In genomic region chr7:119454192-119454591, GRCm38 (mm10) we compare ENCODE assay signal across 32 mouse cellular contexts. TPM values are rescaled to one million over a fixed set of nuclear protein-coding genes. Genes with fewer than 3 reads are reported as not detected.
DNase-seq lines count a peak whose midpoint lies in the region; ATAC-seq and TF ChIP-seq lines count a peak whose summit lies in the region.
"Had no signal": no experiment of that assay in that cellular context is flagged by ENCODE, and none has a peak within 500 bp of the region (broad histone marks: within the 10 kb centered on the region; RNA-seq: fewer than 3 reads in every experiment).

No protein-coding gene starts in this region.

- DNase-seq in heart, adult 11 months: peak; percentile 56
- DNase-seq in heart, postnatal 36 days: no peak
- peak; percentile 55 for DNase-seq in kidney, adult 9 months
- peak; percentile 20 for DNase-seq in liver, adult 2 months (ENCODE audit: extremely low read depth, low read depth, low spot score)
- no peak for DNase-seq in liver
- DNase-seq in kidney, postnatal 4 days: peak; percentile 11 to 22
- no peak for DNase-seq in heart, embryonic 10.5 days (ENCODE audit: low spot score)
- DNase-seq: adrenal gland, postnatal 10 days; adrenal gland, postnatal 36 days; cerebellum, adult 18-20 months; cerebellum, adult 9-10 months; cerebellum, postnatal 14 days; gastrocnemius, postnatal 10 days; gastrocnemius, postnatal 36 days; heart, postnatal 14 days had no signal

- H3K9me3 ChIP-seq in kidney, embryonic 16.5 days (ENCODE audit: low read length): no peaks in the 10 kb centered on the region
- H3K9me3 ChIP-seq in heart, embryonic 10.5 days: no peaks in the 10 kb centered on the region
- H3K9me3 ChIP-seq: forebrain, embryonic 10.5 days; forebrain, embryonic 13.5 days; heart, embryonic 13.5 days; hindbrain, embryonic 12.5 days; hindbrain, embryonic 15.5 days had no signal

- TF ChIP-seq POLR2A in liver, adult 2 months (IDR thresholded peaks at IDR 0.05; ENCODE audit: extremely low read depth, insufficient read depth, low read length): no peak

- intact Hi-C loops in heart, postnatal 36 days (cut with DNase I): no loop called here

- peak; percentile 77 for TF ChIP-seq CTCF in liver, adult 2 months (IDR thresholded peaks at IDR 0.05; ENCODE audit: low read depth, low read length)

- ATAC-seq in kidney, embryonic 16.5 days (ENCODE audit: low FRiP score, low TSS enrichment): no peak
- ATAC-seq: forebrain, embryonic 13.5 days; forebrain, embryonic 16.5 days; Patski had no signal

- no peak overlapping the region for H3K4me2 ChIP-seq in kidney, embryonic 16.5 days (replicated peaks; ENCODE audit: low read depth, low read length)
- H3K4me2 ChIP-seq: forebrain, embryonic 13.5 days; heart, embryonic 13.5 days; hindbrain, embryonic 12.5 days; hindbrain, embryonic 15.5 days had no signal

- H3K9ac ChIP-seq in kidney, embryonic 16.5 days (replicated peaks; ENCODE audit: low read length): no peak overlapping the region
- H3K9ac ChIP-seq in liver, adult 2 months (ENCODE audit: low read depth, low read length): no peak overlapping the region
- H3K9ac ChIP-seq: forebrain, embryonic 13.5 days; heart, embryonic 13.5 days; hindbrain, embryonic 12.5 days; hindbrain, embryonic 15.5 days had no signal

- H3K27me3 ChIP-seq in kidney, embryonic 16.5 days (ENCODE audit: insufficient read depth, low read length): no peaks in the 10 kb centered on the region
- H3K27me3 ChIP-seq in liver, adult 2 months (ENCODE audit: control insufficient read depth, insufficient read depth, low read length): peaks cover 2% of the 10 kb centered on the region; the same call in 1 of the 2 replicates
- no peaks in the 10 kb centered on the region for H3K27me3 ChIP-seq in heart, embryonic 10.5 days (ENCODE audit: insufficient read depth, poor library complexity, severe bottlenecking)
- H3K27me3 ChIP-seq: forebrain, embryonic 13.5 days; heart, embryonic 13.5 days; hindbrain, embryonic 12.5 days; hindbrain, embryonic 15.5 days; Patski had no signal

- no peak overlapping the region for H3K4me3 ChIP-seq in kidney, embryonic 16.5 days (ENCODE audit: low read length)
- no peak overlapping the region for H3K4me3 ChIP-seq in liver, adult 2 months (ENCODE audit: insufficient read depth, low read depth, low read length)
- no peak overlapping the region for H3K4me3 ChIP-seq in heart, embryonic 10.5 days
- H3K4me3 ChIP-seq: forebrain, embryonic 10.5 days; forebrain, embryonic 13.5 days; heart, embryonic 13.5 days; hindbrain, embryonic 12.5 days; hindbrain, embryonic 15.5 days had no signal

- WGBS in kidney, embryonic 16.5 days: 79% methylated on average over 7 of the region's 7 CpGs
- WGBS in liver, adult 2 months: 69% methylated on average over 7 of the region's 7 CpGs
- WGBS in heart, embryonic 10.5 days: 79% methylated on average over 7 of the region's 7 CpGs

- H3K27ac ChIP-seq in kidney, embryonic 16.5 days (ENCODE audit: low read length): no peak overlapping the region
- no peak overlapping the region for H3K27ac ChIP-seq in liver, adult 2 months (replicated peaks; ENCODE audit: insufficient read depth, low read depth, low read length)
- no peak overlapping the region for H3K27ac ChIP-seq in heart, embryonic 10.5 days
- H3K27ac ChIP-seq: forebrain, embryonic 10.5 days; forebrain, embryonic 13.5 days; heart, embryonic 13.5 days; hindbrain, embryonic 12.5 days; hindbrain, embryonic 15.5 days had no signal

- H3K4me1 ChIP-seq in kidney, embryonic 16.5 days (ENCODE audit: insufficient read depth, low read length): no peaks in the 10 kb centered on the region
- no peaks in the 10 kb centered on the region for H3K4me1 ChIP-seq in liver, adult 2 months (ENCODE audit: control insufficient read depth, insufficient read depth, low read length)
- no peaks in the 10 kb centered on the region for H3K4me1 ChIP-seq in heart, embryonic 10.5 days
- H3K4me1 ChIP-seq: forebrain, embryonic 13.5 days; heart, embryonic 13.5 days; hindbrain, embryonic 12.5 days; hindbrain, embryonic 15.5 days had no signal

- no peaks in the 10 kb centered on the region for H3K36me3 ChIP-seq in kidney, embryonic 16.5 days (ENCODE audit: insufficient read depth, low read length)
- no peaks in the 10 kb centered on the region for H3K36me3 ChIP-seq in liver, adult 2 months (ENCODE audit: control insufficient read depth, insufficient read depth, low read length)
- no peaks in the 10 kb centered on the region for H3K36me3 ChIP-seq in heart, embryonic 10.5 days
- H3K36me3 ChIP-seq: forebrain, embryonic 10.5 days; G1E; heart, embryonic 13.5 days; hindbrain, embryonic 12.5 days; hindbrain, embryonic 15.5 days had no signal

- no peaks in the 10 kb centered on the region for H3K79me2 ChIP-seq in liver, adult 2 months (ENCODE audit: control insufficient read depth, insufficient read depth, low read length)

RNA-seq across cellular contexts. Expression of gene Gp2, which starts 4.9 kb away (rescaled TPM):
- not detected for total RNA-seq in heart, postnatal 36 days (2021)
- 0.09 and 0.22 TPM in 2 replicates for polyA plus RNA-seq in kidney, embryonic 16.5 days (2015; fragmentation: Nextera tagmentation; extraction: Ambion mirVana)
- 1.4 and 7.9 TPM in 2 replicates for total RNA-seq in liver, adult 2 months (2014; rRNA removed)
- polyA plus RNA-seq in liver, adult 2 months (2012; rRNA removed): not detected in 2 replicates
- not detected in 2 replicates for polyA plus RNA-seq in heart, embryonic 10.5 days (2016; fragmentation: Nextera tagmentation; extraction: Ambion mirVana)
- total RNA-seq: adrenal gland, adult 18-20 months; adrenal gland, postnatal 10 days; adrenal gland, postnatal 36 days; G1E; gastrocnemius, adult 18-20 months; gastrocnemius, postnatal 10 days; gastrocnemius, postnatal 36 days; granulocyte monocyte progenitor cell, adult 5-6 weeks; heart, adult 8-10 months; heart, postnatal 14 days; hematopoietic stem cell, adult 5-6 weeks had no signal
- polyA plus RNA-seq: embryonic facial prominence, embryonic 11.5 days; embryonic facial prominence, embryonic 14.5 days; forebrain, embryonic 10.5 days; forebrain, embryonic 13.5 days; forebrain, embryonic 16.5 days; G1E; heart, embryonic 13.5 days; heart, embryonic 16.5 days; hindbrain, embryonic 12.5 days; hindbrain, embryonic 15.5 days; Patski had no signal

RNA-seq across cellular contexts. Expression of gene Umod, which starts 24.9 kb away (rescaled TPM):
- total RNA-seq in heart, postnatal 36 days (2021): not detected
- polyA plus RNA-seq in kidney, embryonic 16.5 days (2015; fragmentation: Nextera tagmentation; extraction: Ambion mirVana): 8.3 and 10.0 TPM in 2 replicates
- under 0.01 and 0.27 TPM in 2 replicates for total RNA-seq in liver, adult 2 months (2014; rRNA removed)
- polyA plus RNA-seq in liver, adult 2 months (2012; rRNA removed): 0.11 and 0.17 TPM in 2 replicates
- polyA plus RNA-seq in heart, embryonic 10.5 days (2016; fragmentation: Nextera tagmentation; extraction: Ambion mirVana): 0.20 TPM in 1 of 2 replicates, not detected in the other
- total RNA-seq: adrenal gland, adult 18-20 months; adrenal gland, postnatal 10 days; adrenal gland, postnatal 36 days; gastrocnemius, adult 18-20 months; gastrocnemius, postnatal 10 days; gastrocnemius, postnatal 36 days; granulocyte monocyte progenitor cell, adult 5-6 weeks; heart, adult 8-10 months; heart, postnatal 14 days; hematopoietic stem cell, adult 5-6 weeks had no signal
- polyA plus RNA-seq: embryonic facial prominence, embryonic 11.5 days; forebrain, embryonic 10.5 days; forebrain, embryonic 13.5 days; forebrain, embryonic 16.5 days; G1E; heart, embryonic 13.5 days; heart, embryonic 16.5 days; hindbrain, embryonic 12.5 days; hindbrain, embryonic 15.5 days; Patski had no signal

Comparison
In these comparisons a context has a peak if more than half of its experiments do, and no peak if none do; other contexts are left out.
1. DNase-seq: peak in heart, adult 11 months (single experiment), kidney, adult 9 months (single experiment), liver, adult 2 months (single experiment) and kidney, postnatal 4 days (2 of 2); none in heart, postnatal 36 days (0 of 2), liver (single experiment) and heart, embryonic 10.5 days (single experiment).